Mouse (Mus musculus): ENCODE measurements around the gene Hibch. TPM values are rescaled to one million over a fixed set of nuclear protein-coding genes. Genes with fewer than 3 reads are reported as not detected.
A peak's percentile ranks its signal among the peaks of the same experiment; 100 is the strongest.

The Hibch gene
- polyA plus RNA-seq, 1 experiment from 2014 or later: 25.7 TPM

DNA sequence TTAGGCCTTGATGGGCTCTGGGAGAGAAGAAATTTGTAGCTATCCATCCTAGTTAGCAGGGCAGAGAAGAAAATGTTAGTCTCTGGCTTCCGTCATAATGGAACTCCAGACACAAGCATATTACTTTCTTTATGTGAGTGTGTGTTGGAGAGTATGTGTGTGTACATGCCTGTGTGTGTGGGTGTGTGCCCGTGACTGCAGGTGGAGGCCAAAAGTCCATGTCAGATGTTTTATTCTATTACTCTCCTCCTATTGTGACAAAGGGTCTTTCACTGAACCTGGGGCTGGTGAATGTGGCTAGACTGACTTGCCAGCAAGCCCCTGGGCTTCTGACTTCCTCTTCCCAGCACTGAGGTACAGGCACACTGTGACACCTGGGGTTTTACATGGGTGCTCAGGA is 109.7 kb downstream of the Hibch start:
- 0 out of 2 replicates have a peak, but pooled peaks cover 3% of the 10 kb centered on the region for H3K27me3 ChIP-seq (ENCODE audit: control insufficient read depth, insufficient read depth, low read length)
- DNase-seq (ENCODE audit: low spot score): no peak
- no peak for ATAC-seq (ENCODE audit: insufficient number of reproducible peaks, low FRiP score, low TSS enrichment, low read depth)
- no peaks in the 10 kb centered on the region for H3K4me1 ChIP-seq (ENCODE audit: control insufficient read depth, insufficient read depth, low read length)
- WGBS: 94% methylated on average over 2 of the region's 2 CpGs
- H3K9me3 ChIP-seq (ENCODE audit: control insufficient read depth, low read length): no peaks in the 10 kb centered on the region
- H3K4me2 ChIP-seq (ENCODE audit: low read depth, severe bottlenecking): no peak overlapping the region
- no peak overlapping the region for H3K27ac ChIP-seq (replicated peaks; ENCODE audit: low read depth, low read length)
- no peak overlapping the region for H3K4me3 ChIP-seq (ENCODE audit: low read depth, low read length)
- H3K9ac ChIP-seq (ENCODE audit: low read length): no peak overlapping the region
- H3K36me3 ChIP-seq (ENCODE audit: control insufficient read depth, insufficient read depth, low read length): no peaks in the 10 kb centered on the region

DNA sequence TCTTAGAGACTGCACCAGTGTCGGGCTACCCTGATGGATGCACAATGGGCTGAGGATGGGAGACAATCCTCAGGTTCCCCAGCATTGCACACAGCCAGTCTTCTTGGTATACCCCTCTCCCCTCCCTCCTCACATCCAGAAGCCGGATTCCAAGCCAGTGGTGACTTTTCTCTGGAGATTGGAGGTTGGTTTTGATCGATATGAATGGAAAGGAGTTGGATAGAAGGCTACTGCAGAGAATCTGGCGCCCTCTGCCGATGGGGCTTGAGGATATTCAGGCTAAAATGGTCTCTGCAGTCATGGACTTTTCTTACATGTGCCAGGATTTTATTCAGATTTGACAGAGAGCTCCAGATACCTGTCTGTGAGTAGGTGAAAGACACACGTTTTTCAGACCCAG is 110.4 kb downstream of the Hibch start:
- Histone ChIP-seq H3K4me3 (ENCODE audit: low read depth, low read length) (no peak overlapping the region), H3K27me3 (ENCODE audit: control insufficient read depth, insufficient read depth, low read length) (0 out of 2 replicates have a peak, but pooled peaks cover 3% of the 10 kb centered on the region), H3K36me3 (ENCODE audit: control insufficient read depth, insufficient read depth, low read length) (no peaks in the 10 kb centered on the region), H3K9ac (ENCODE audit: low read length) (no peak overlapping the region), H3K27ac (replicated peaks; ENCODE audit: low read depth, low read length) (no peak overlapping the region), H3K4me2 (ENCODE audit: low read depth, severe bottlenecking) (no peak overlapping the region), H3K9me3 (ENCODE audit: control insufficient read depth, low read length) (no peaks in the 10 kb centered on the region), H3K4me1 (ENCODE audit: control insufficient read depth, insufficient read depth, low read length) (no peaks in the 10 kb centered on the region)
- 34% methylated on average over 6 of the region's 6 CpGs for WGBS
- ATAC-seq (ENCODE audit: insufficient number of reproducible peaks, low FRiP score, low TSS enrichment, low read depth) (no peak), DNase-seq (ENCODE audit: low spot score) (peak; percentile 49)

DNA sequence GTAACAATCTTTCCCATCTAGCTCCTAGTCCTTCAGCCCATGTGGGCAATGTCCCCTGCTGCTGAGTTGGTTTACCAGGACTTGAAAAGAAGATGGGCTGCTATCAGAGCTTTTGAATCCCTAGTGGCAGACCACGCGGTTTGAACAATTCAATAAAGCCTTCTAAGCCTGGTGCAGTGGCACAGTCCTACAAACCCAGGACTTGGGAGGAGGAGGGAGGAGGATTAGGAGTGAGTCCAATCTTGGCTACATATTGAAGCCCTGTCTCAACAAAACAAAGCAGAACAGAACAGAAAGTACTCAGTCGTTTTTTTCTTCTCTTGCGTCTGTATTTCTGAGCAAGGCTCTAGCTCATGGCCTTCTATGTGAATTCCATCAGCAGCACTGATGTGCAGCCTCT is 112.0 kb downstream of the Hibch start:
- DNase-seq (ENCODE audit: low spot score): no peak
- no peaks in the 10 kb centered on the region for H3K4me1 ChIP-seq (ENCODE audit: control insufficient read depth, insufficient read depth, low read length)
- no peak overlapping the region for H3K9ac ChIP-seq (ENCODE audit: low read length)
- H3K4me2 ChIP-seq (ENCODE audit: low read depth, severe bottlenecking): no peak overlapping the region
- no peak for ATAC-seq (ENCODE audit: insufficient number of reproducible peaks, low FRiP score, low TSS enrichment, low read depth)
- H3K27me3 ChIP-seq (ENCODE audit: control insufficient read depth, insufficient read depth, low read length): 0 out of 2 replicates have a peak, but pooled peaks cover 3% of the 10 kb centered on the region
- no peak overlapping the region for H3K27ac ChIP-seq (replicated peaks; ENCODE audit: low read depth, low read length)
- H3K36me3 ChIP-seq (ENCODE audit: control insufficient read depth, insufficient read depth, low read length): no peaks in the 10 kb centered on the region
- WGBS: 79% methylated on average over 4 of the region's 4 CpGs
- no peaks in the 10 kb centered on the region for H3K9me3 ChIP-seq (ENCODE audit: control insufficient read depth, low read length)
- H3K4me3 ChIP-seq (ENCODE audit: low read depth, low read length): no peak overlapping the region

DNA sequence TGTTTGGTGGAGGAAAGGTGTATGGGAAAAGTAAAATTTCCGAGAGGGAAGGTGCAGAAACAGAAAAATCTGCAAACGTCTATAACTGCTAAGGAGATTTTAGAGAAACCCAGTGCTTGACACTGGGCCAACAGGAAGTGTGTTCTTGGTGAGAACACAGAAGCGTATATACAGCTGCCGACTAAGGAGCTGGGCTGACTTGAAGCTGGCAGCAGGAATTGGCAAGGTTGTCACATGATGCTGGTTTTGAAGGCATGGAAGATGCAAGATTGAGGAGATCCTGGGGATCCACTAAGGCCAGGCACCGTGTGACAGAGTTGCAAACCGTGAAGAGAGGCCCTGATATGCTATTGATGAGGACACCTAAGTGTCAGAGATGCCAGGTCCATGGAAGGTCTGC is 115.5 kb downstream of the Hibch start:
- no peak overlapping the region for H3K27ac ChIP-seq (replicated peaks; ENCODE audit: low read depth, low read length)
- 82% methylated on average over 6 of the region's 6 CpGs for WGBS
- H3K4me2 ChIP-seq (ENCODE audit: low read depth, severe bottlenecking): no peak overlapping the region
- H3K9me3 ChIP-seq (ENCODE audit: control insufficient read depth, low read length): no peaks in the 10 kb centered on the region
- no peak overlapping the region for H3K9ac ChIP-seq (ENCODE audit: low read length)
- no peaks in the 10 kb centered on the region for H3K27me3 ChIP-seq (ENCODE audit: control insufficient read depth, insufficient read depth, low read length)
- H3K4me1 ChIP-seq (ENCODE audit: control insufficient read depth, insufficient read depth, low read length): no peaks in the 10 kb centered on the region
- H3K4me3 ChIP-seq (ENCODE audit: low read depth, low read length): no peak overlapping the region
- no peak for DNase-seq (ENCODE audit: low spot score)
- ATAC-seq (ENCODE audit: insufficient number of reproducible peaks, low FRiP score, low TSS enrichment, low read depth): no peak
- H3K36me3 ChIP-seq (ENCODE audit: control insufficient read depth, insufficient read depth, low read length): no peaks in the 10 kb centered on the region

DNA sequence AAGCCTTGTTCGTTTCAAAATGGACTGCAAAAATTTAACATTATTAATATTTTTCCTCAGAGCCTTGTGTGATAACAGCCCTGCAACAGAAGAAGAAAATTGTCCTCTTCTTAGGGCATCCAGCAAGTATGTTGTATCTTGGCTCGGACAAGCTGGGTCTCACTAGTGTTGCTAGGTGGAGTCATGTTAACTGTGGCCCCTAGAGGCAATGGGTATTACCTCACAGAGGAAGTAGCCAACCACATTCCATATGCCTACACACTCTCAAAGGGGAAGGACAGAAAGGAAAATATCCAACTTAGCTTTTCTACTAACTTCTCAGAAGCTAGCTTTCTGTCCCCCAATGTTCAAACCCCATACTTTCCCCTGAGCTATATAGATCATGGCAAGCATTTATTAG is 118.4 kb downstream of the Hibch start:
- no peak for ATAC-seq (ENCODE audit: insufficient number of reproducible peaks, low FRiP score, low TSS enrichment, low read depth)
- DNase-seq (ENCODE audit: low spot score): no peak
- Histone ChIP-seq H3K4me3 (ENCODE audit: low read depth, low read length) (no peak overlapping the region), H3K9ac (ENCODE audit: low read length) (no peak overlapping the region), H3K9me3 (ENCODE audit: control insufficient read depth, low read length) (no peaks in the 10 kb centered on the region), H3K36me3 (ENCODE audit: control insufficient read depth, insufficient read depth, low read length) (no peaks in the 10 kb centered on the region), H3K4me2 (ENCODE audit: low read depth, severe bottlenecking) (no peak overlapping the region), H3K27ac (replicated peaks; ENCODE audit: low read depth, low read length) (no peak overlapping the region), H3K4me1 (ENCODE audit: control insufficient read depth, insufficient read depth, low read length) (no peaks in the 10 kb centered on the region), H3K27me3 (ENCODE audit: control insufficient read depth, insufficient read depth, low read length) (no peaks in the 10 kb centered on the region)
- 81% methylated on average over 2 of the region's 2 CpGs for WGBS

DNA sequence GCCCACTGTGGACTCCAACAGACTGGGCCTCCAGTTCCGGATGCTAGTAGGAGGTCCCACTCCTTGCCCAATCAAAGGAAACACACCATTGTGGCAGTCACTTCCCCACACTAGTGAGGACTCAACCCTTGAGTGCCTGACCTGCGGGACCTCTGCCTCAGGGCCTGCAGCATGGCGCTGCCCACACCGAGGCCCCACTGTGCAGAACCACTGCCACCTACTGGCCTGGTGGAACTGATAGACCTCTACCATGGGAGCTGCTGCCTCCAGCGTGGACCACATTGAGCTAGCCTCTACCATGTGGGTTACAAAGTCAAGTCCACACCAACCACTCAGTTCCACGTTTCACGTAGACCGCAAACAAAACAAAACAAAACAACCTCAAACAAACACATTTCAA is 119.9 kb downstream of the Hibch start:
- no peaks in the 10 kb centered on the region for H3K4me1 ChIP-seq (ENCODE audit: control insufficient read depth, insufficient read depth, low read length)
- H3K36me3 ChIP-seq (ENCODE audit: control insufficient read depth, insufficient read depth, low read length): no peaks in the 10 kb centered on the region
- no peak for DNase-seq (ENCODE audit: low spot score)
- no peak overlapping the region for H3K4me2 ChIP-seq (ENCODE audit: low read depth, severe bottlenecking)
- no peaks in the 10 kb centered on the region for H3K9me3 ChIP-seq (ENCODE audit: control insufficient read depth, low read length)
- no peak overlapping the region for H3K9ac ChIP-seq (ENCODE audit: low read length)
- WGBS: 72% methylated on average over 8 of the region's 8 CpGs
- no peak for ATAC-seq (ENCODE audit: insufficient number of reproducible peaks, low FRiP score, low TSS enrichment, low read depth)
- H3K27me3 ChIP-seq (ENCODE audit: control insufficient read depth, insufficient read depth, low read length): no peaks in the 10 kb centered on the region
- H3K4me3 ChIP-seq (ENCODE audit: low read depth, low read length): no peak overlapping the region
- no peak overlapping the region for H3K27ac ChIP-seq (replicated peaks; ENCODE audit: low read depth, low read length)

Other genes starting within 250 kb of the Hibch start
- gene Nemp2, start 214.2 kb upstream of the Hibch start, polyA plus RNA-seq (2014; fragmentation: Nextera tagmentation; extraction: Ambion mirVana): 13.3 and 14.2 TPM in 2 replicates
- 0.61 and 0.82 TPM in 2 replicates for gene Mfsd6, start 117.5 kb upstream of the Hibch start, polyA plus RNA-seq (2014; fragmentation: Nextera tagmentation; extraction: Ambion mirVana)
- gene Inpp1, start 27.2 kb upstream of the Hibch start, polyA plus RNA-seq (2014; fragmentation: Nextera tagmentation; extraction: Ambion mirVana): 16.0 and 18.6 TPM in 2 replicates
- 0.64 and 1.5 TPM in 2 replicates for gene 1700019D03Rik, start 175.2 kb downstream of the Hibch start, polyA plus RNA-seq (2014; fragmentation: Nextera tagmentation; extraction: Ambion mirVana)
- gene Mstn, start 216.7 kb downstream of the Hibch start, polyA plus RNA-seq (2014; fragmentation: Nextera tagmentation; extraction: Ambion mirVana): 1.5 and 2.6 TPM in 2 replicates